Mouse (Mus musculus): ENCODE data around the gene Gnaz. TPM values are rescaled to one million over a fixed set of nuclear protein-coding genes. Genes with fewer than 3 reads are reported as not detected.

Gene Gnaz
- polyA plus RNA-seq, 1 experiment from 2014 or later = 3.2 TPM

GRCm38 (mm10) chr10:75044459-75044858 lies 77.5 kb downstream of the Gnaz start:
- H3K9me3 ChIP-seq (ENCODE audit: low read depth, low read length) = no peaks in the 10 kb centered on the region
- no peak overlapping the region for H3K27ac ChIP-seq (ENCODE audit: low read depth)
- DNase-seq (no peak), ATAC-seq (ENCODE audit: insufficient read depth) (no peak)
- WGBS = 31% methylated on average over 7 of the region's 7 CpGs
- H3K36me3 ChIP-seq (ENCODE audit: insufficient read depth) = peaks cover 19% of the 10 kb centered on the region; the same call in 1 of the 2 replicates
- no peak overlapping the region for H3K4me2 ChIP-seq
- H3K4me3 ChIP-seq (ENCODE audit: low read depth, low read length) = no peak overlapping the region
- TF ChIP-seq CTCF (IDR thresholded peaks at IDR 0.05; ENCODE audit: low read depth) = no peak
- no peaks in the 10 kb centered on the region for H3K27me3 ChIP-seq (ENCODE audit: insufficient read depth, low read length)
- H3K9ac ChIP-seq = no peak overlapping the region
- 0 out of 2 replicates have a peak, but pooled peaks cover 2% of the 10 kb centered on the region for H3K4me1 ChIP-seq (ENCODE audit: insufficient read depth)

GRCm38 (mm10) chr10:75045831-75046230 lies 78.9 kb downstream of the Gnaz start:
- 96% methylated on average over 15 of the region's 15 CpGs for WGBS
- H3K4me2 ChIP-seq = no peak overlapping the region
- no peak overlapping the region for H3K27ac ChIP-seq (ENCODE audit: low read depth)
- no peak for DNase-seq
- no peak overlapping the region for H3K4me3 ChIP-seq (ENCODE audit: low read depth, low read length)
- H3K36me3 ChIP-seq (ENCODE audit: insufficient read depth) = peaks cover 21% of the 10 kb centered on the region; the same call in 1 of the 2 replicates
- TF ChIP-seq CTCF (IDR thresholded peaks at IDR 0.05; ENCODE audit: low read depth) = no peak
- H3K9me3 ChIP-seq (ENCODE audit: low read depth, low read length) = no peaks in the 10 kb centered on the region
- no peak for ATAC-seq (ENCODE audit: insufficient read depth)
- H3K9ac ChIP-seq = no peak overlapping the region
- 0 out of 2 replicates have a peak, but pooled peaks cover 2% of the 10 kb centered on the region for H3K4me1 ChIP-seq (ENCODE audit: insufficient read depth)
- no peaks in the 10 kb centered on the region for H3K27me3 ChIP-seq (ENCODE audit: insufficient read depth, low read length)

GRCm38 (mm10) chr10:75048711-75049110 lies 81.7 kb downstream of the Gnaz start:
- Histone ChIP-seq H3K4me2 (no peak overlapping the region), H3K36me3 (ENCODE audit: insufficient read depth) (peaks cover 15% of the 10 kb centered on the region; the same call in 1 of the 2 replicates), H3K27ac (ENCODE audit: low read depth) (no peak overlapping the region), H3K27me3 (ENCODE audit: insufficient read depth, low read length) (no peaks in the 10 kb centered on the region), H3K4me1 (ENCODE audit: insufficient read depth) (0 out of 2 replicates have a peak, but pooled peaks cover 2% of the 10 kb centered on the region), H3K4me3 (ENCODE audit: low read depth, low read length) (no peak overlapping the region), H3K9ac (no peak overlapping the region), H3K9me3 (ENCODE audit: low read depth, low read length) (no peaks in the 10 kb centered on the region)
- ATAC-seq (ENCODE audit: insufficient read depth) = no peak
- WGBS = 85% methylated on average over 7 of the region's 7 CpGs
- no peak for TF ChIP-seq CTCF (IDR thresholded peaks at IDR 0.05; ENCODE audit: low read depth)
- no peak for DNase-seq

GRCm38 (mm10) chr10:75051364-75052074 lies 84.5 kb downstream of the Gnaz start:
- Histone ChIP-seq H3K9ac (no peak overlapping the region), H3K27ac (ENCODE audit: low read depth) (no peak overlapping the region), H3K9me3 (ENCODE audit: low read depth, low read length) (no peaks in the 10 kb centered on the region), H3K4me1 (ENCODE audit: insufficient read depth) (peaks cover 4% of the 10 kb centered on the region), H3K4me2 (no peak overlapping the region), H3K36me3 (ENCODE audit: insufficient read depth) (0 out of 2 replicates have a peak, but pooled peaks cover 5% of the 10 kb centered on the region), H3K27me3 (ENCODE audit: insufficient read depth, low read length) (no peaks in the 10 kb centered on the region), H3K4me3 (ENCODE audit: low read depth, low read length) (no peak overlapping the region)
- DNase-seq (no peak), ATAC-seq (ENCODE audit: insufficient read depth) (no peak)
- 88% methylated on average over 21 of the region's 21 CpGs for WGBS
- no peak for TF ChIP-seq CTCF (IDR thresholded peaks at IDR 0.05; ENCODE audit: low read depth)

GRCm38 (mm10) chr10:75052902-75053301 lies 85.9 kb downstream of the Gnaz start:
- Histone ChIP-seq H3K4me2 (no peak overlapping the region), H3K27me3 (ENCODE audit: insufficient read depth, low read length) (no peaks in the 10 kb centered on the region), H3K9me3 (ENCODE audit: low read depth, low read length) (no peaks in the 10 kb centered on the region), H3K36me3 (ENCODE audit: insufficient read depth) (0 out of 2 replicates have a peak, but pooled peaks cover 5% of the 10 kb centered on the region), H3K27ac (ENCODE audit: low read depth) (no peak overlapping the region), H3K4me1 (ENCODE audit: insufficient read depth) (peaks cover 4% of the 10 kb centered on the region), H3K4me3 (ENCODE audit: low read depth, low read length) (no peak overlapping the region), H3K9ac (no peak overlapping the region)
- WGBS = 76% methylated on average over 8 of the region's 8 CpGs
- no peak for DNase-seq
- no peak for TF ChIP-seq CTCF (IDR thresholded peaks at IDR 0.05; ENCODE audit: low read depth)
- no peak for ATAC-seq (ENCODE audit: insufficient read depth)

GRCm38 (mm10) chr10:75053655-75054054 lies 86.7 kb downstream of the Gnaz start:
- TF ChIP-seq CTCF (IDR thresholded peaks at IDR 0.05; ENCODE audit: low read depth) = no peak
- 63% methylated on average over 4 of the region's 4 CpGs for WGBS
- no peak for ATAC-seq (ENCODE audit: insufficient read depth)
- Histone ChIP-seq H3K27ac (ENCODE audit: low read depth) (no peak overlapping the region), H3K9me3 (ENCODE audit: low read depth, low read length) (no peaks in the 10 kb centered on the region), H3K4me2 (no peak overlapping the region), H3K9ac (no peak overlapping the region), H3K4me1 (ENCODE audit: insufficient read depth) (peaks cover 5% of the 10 kb centered on the region), H3K27me3 (ENCODE audit: insufficient read depth, low read length) (no peaks in the 10 kb centered on the region), H3K36me3 (ENCODE audit: insufficient read depth) (0 out of 2 replicates have a peak, but pooled peaks cover 5% of the 10 kb centered on the region), H3K4me3 (ENCODE audit: low read depth, low read length) (no peak overlapping the region)
- DNase-seq = no peak

GRCm38 (mm10) chr10:75054125-75054524 lies 87.1 kb downstream of the Gnaz start:
- Histone ChIP-seq H3K36me3 (ENCODE audit: insufficient read depth) (0 out of 2 replicates have a peak, but pooled peaks cover 5% of the 10 kb centered on the region), H3K9ac (no peak overlapping the region), H3K27me3 (ENCODE audit: insufficient read depth, low read length) (no peaks in the 10 kb centered on the region), H3K9me3 (ENCODE audit: low read depth, low read length) (no peaks in the 10 kb centered on the region), H3K27ac (ENCODE audit: low read depth) (no peak overlapping the region), H3K4me3 (ENCODE audit: low read depth, low read length) (no peak overlapping the region), H3K4me2 (no peak overlapping the region), H3K4me1 (ENCODE audit: insufficient read depth) (peaks cover 7% of the 10 kb centered on the region)
- WGBS = 36% methylated on average over 6 of the region's 6 CpGs
- ATAC-seq (ENCODE audit: insufficient read depth) (no peak), DNase-seq (no peak)
- no peak for TF ChIP-seq CTCF (IDR thresholded peaks at IDR 0.05; ENCODE audit: low read depth)
